Mouse (Mus musculus) C2C12 (cell line): ENCODE measurements around the gene Mcrip1. TPM values are rescaled to one million over a fixed set of nuclear protein-coding genes. Genes with fewer than 3 reads are reported as not detected.

Experiments
- H3K27me3 ChIP-seq: one replicate; pipeline ENCODE4 v1.6.1; 2011; ENCODE audit not compliant: control insufficient read depth, insufficient read depth, insufficient read length
- H3K36me3 ChIP-seq: one replicate; pipeline ENCODE4 v1.6.1; 2011; ENCODE audit not compliant: control insufficient read depth, insufficient read depth
- H3K4me3 ChIP-seq: one replicate; pipeline ENCODE4 v1.5.1; 2011; ENCODE audit warnings: mild to moderate bottlenecking, control low read depth; ENCODE audit not compliant: poor library complexity, insufficient read depth, severe bottlenecking
- H3K79me2 ChIP-seq: one replicate; pipeline ENCODE4 v1.6.1; 2011; ENCODE audit not compliant: control insufficient read depth, insufficient read depth
- H3K79me3 ChIP-seq: one replicate; pipeline ENCODE4 v1.6.1; 2011; ENCODE audit warnings: low read depth, control low read depth
- H3ac ChIP-seq: one replicate; pipeline ENCODE3; 2011; ENCODE audit warnings: low read depth; ENCODE audit not compliant: control insufficient read depth, insufficient read length
- CEBPB ChIP-seq: IDR thresholded peaks from one replicate; pipeline ENCODE4 v1.6.1; 2011; ENCODE audit warnings: low read depth, mild to moderate bottlenecking, control low read depth, moderate library complexity
- CTCF ChIP-seq: IDR thresholded peaks from one replicate; pipeline ENCODE4 v1.5.1; 2011; ENCODE audit not compliant: control insufficient read depth, insufficient read depth, insufficient read length
- FOSL1 ChIP-seq: IDR thresholded peaks from one replicate; pipeline ENCODE4 v1.8.0; 2011; ENCODE audit warnings: mild to moderate bottlenecking, low read length; ENCODE audit not compliant: poor library complexity, insufficient read depth, severe bottlenecking
- MAX ChIP-seq: IDR thresholded peaks from one replicate; pipeline ENCODE4 v1.6.1; 2011; ENCODE audit warnings: mild to moderate bottlenecking, control low read depth
- MYOD1 ChIP-seq: IDR thresholded peaks from one replicate; pipeline ENCODE4 v1.6.1; 2011; ENCODE audit warnings: low read depth; ENCODE audit not compliant: control insufficient read depth, insufficient read length
- MYOG ChIP-seq: IDR thresholded peaks from one replicate; pipeline ENCODE4 v1.6.1; 2011; ENCODE audit not compliant: control insufficient read depth, insufficient read length; ENCODE audit errors: extremely low read depth
- USF1 ChIP-seq: IDR thresholded peaks from one replicate; pipeline ENCODE4 v1.6.1; 2011; ENCODE audit warnings: low read depth, mild to moderate bottlenecking, control low read depth, moderate library complexity
- polyA plus RNA-seq: library from polyadenylated mRNA; unstranded; fragments of >200 nt; fragmentation: generic; extraction: Trizol; gene quantifications from one replicate; pipeline ENCODE4 v1.2.1, GENCODE M21; 2012; ENCODE audit warnings: missing spikeins

Gene Mcrip1
- polyA plus RNA-seq, 1 experiment = 90.7 TPM

DNA sequence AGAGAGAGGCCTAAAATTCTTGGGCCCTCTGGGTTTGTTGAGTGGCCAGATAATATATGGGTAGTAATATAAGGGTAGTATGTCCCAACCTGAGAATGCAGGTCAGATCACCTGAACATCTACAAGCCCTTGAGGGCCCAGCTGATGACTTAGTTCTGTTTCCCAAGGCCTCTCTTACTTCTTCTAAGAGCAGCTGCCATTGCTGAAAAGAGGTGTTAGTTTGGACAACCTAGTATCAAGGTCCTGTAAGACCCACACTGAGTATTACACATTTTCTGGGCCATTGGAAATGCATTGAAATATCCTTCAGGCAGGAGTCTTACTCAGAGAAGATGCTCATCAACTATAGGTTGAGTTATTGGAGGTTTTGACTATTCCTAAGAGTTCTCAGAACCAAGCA, 26.4 kb upstream of the Mcrip1 start:
- Histone ChIP-seq H3K79me3 (peaks cover 40% of the 10 kb centered on the region), H3K4me3 (no peak overlapping the region), H3ac (no peak overlapping the region), H3K27me3 (no peaks in the 10 kb centered on the region), H3K36me3 (peaks cover 49% of the 10 kb centered on the region), H3K79me2 (peaks cover 69% of the 10 kb centered on the region)
- TF ChIP-seq USF1 (no peak), MAX (no peak)

- TF ChIP-seq USF1 (no peak), MAX (no peak), CEBPB (no peak), CTCF (no peak), FOSL1 (no peak), MYOD1 (no peak), MYOG (no peak)
- peaks cover 57% of the 10 kb centered on the region for H3K36me3 ChIP-seq
- peaks cover 39% of the 10 kb centered on the region for H3K79me3 ChIP-seq
- H3ac ChIP-seq = no peak overlapping the region
- H3K27me3 ChIP-seq = no peaks in the 10 kb centered on the region
- no peak overlapping the region for H3K4me3 ChIP-seq
- H3K79me2 ChIP-seq = peaks cover 69% of the 10 kb centered on the region
These were observed 25.5 kb upstream of the Mcrip1 start for GRCm38 (mm10) chr11:120575046-120575445.

GRCm38 (mm10) chr11:120574278-120574600, 24.7 kb upstream of the Mcrip1 start:
- Histone ChIP-seq H3K36me3 (peaks cover 53% of the 10 kb centered on the region), H3K27me3 (no peaks in the 10 kb centered on the region), H3K79me3 (peaks cover 35% of the 10 kb centered on the region), H3ac (peak overlapping the region; percentile 61), H3K4me3 (peak overlapping the region; percentile 89), H3K79me2 (peaks cover 66% of the 10 kb centered on the region)
- TF ChIP-seq FOSL1 (no peak), MAX (no peak), CEBPB (no peak), MYOD1 (no peak), MYOG (no peak), USF1 (no peak), CTCF (no peak)

GRCm38 (mm10) chr11:120573585-120574277, 24.2 kb upstream of the Mcrip1 start:
- no peak for TF ChIP-seq MYOG
- no peak for TF ChIP-seq USF1
- no peak for TF ChIP-seq FOSL1
- TF ChIP-seq CEBPB = no peak
- TF ChIP-seq MAX = no peak
- TF ChIP-seq MYOD1 = no peak
- TF ChIP-seq CTCF = no peak
- peaks cover 30% of the 10 kb centered on the region for H3K79me3 ChIP-seq
- H3K79me2 ChIP-seq = peaks cover 63% of the 10 kb centered on the region
- H3ac ChIP-seq = peak overlapping the region; percentile 94
- H3K36me3 ChIP-seq = peaks cover 49% of the 10 kb centered on the region
- H3K4me3 ChIP-seq = peak overlapping the region; percentile 89
- H3K27me3 ChIP-seq = no peaks in the 10 kb centered on the region

- H3K36me3 ChIP-seq = peaks cover 49% of the 10 kb centered on the region
These were observed 23.4 kb upstream of the Mcrip1 start, which contains the start of gene P4hb for GRCm38 (mm10) chr11:120572752-120573584. Gene P4hb (minus strand): TSS chr11:120573253.

GRCm38 (mm10) chr11:120572417-120572751, 22.9 kb upstream of the Mcrip1 start:
- H3K27me3 ChIP-seq = no peaks in the 10 kb centered on the region
- peaks cover 49% of the 10 kb centered on the region for H3K36me3 ChIP-seq
- H3K79me2 ChIP-seq = peaks cover 64% of the 10 kb centered on the region
- peak overlapping the region; percentile 93 for H3ac ChIP-seq
- TF ChIP-seq CTCF = no peak
- TF ChIP-seq CEBPB = no peak
- no peak for TF ChIP-seq MYOD1
- TF ChIP-seq MYOG = no peak
- TF ChIP-seq FOSL1 = no peak
- no peak for TF ChIP-seq MAX
- no peak for TF ChIP-seq USF1
- H3K79me3 ChIP-seq = peaks cover 41% of the 10 kb centered on the region
- peak overlapping the region; percentile 91 for H3K4me3 ChIP-seq

More at GRCm38 (mm10) chr11:120572752-120573584, 23.4 kb upstream of the Mcrip1 start, which contains the start of gene P4hb:
- H3K79me2 ChIP-seq = peaks cover 63% of the 10 kb centered on the region
- no peaks in the 10 kb centered on the region for H3K27me3 ChIP-seq
- H3K79me3 ChIP-seq = peaks cover 37% of the 10 kb centered on the region
- peak within 1 kb of the TSS; percentile 91 for H3K4me3 ChIP-seq
- no peak for TF ChIP-seq USF1
- TF ChIP-seq MAX = peak; percentile 92
- H3ac ChIP-seq = peak within 1 kb of the TSS; percentile 94
